Mouse (Mus musculus) midbrain, embryonic 16.5 days (tissue): ENCODE results near the gene Pecr. TPM values are rescaled to one million over a fixed set of nuclear protein-coding genes. Genes with fewer than 3 reads are reported as not detected.
A peak's percentile ranks its signal among the peaks of the same experiment; 100 is the strongest.

ENCODE experiments used
- ATAC-seq: fragments of 200-750 bp; cut with Nextera tagmentation; 2 replicates; pipeline ENCODE4 v1.8.0; 2017; ENCODE audit warnings: moderate TSS enrichment
- H3K27ac ChIP-seq: fragments of 300-500 bp; sonication (generic); 2 replicates; pipeline ENCODE4 v1.5.1; 2014; ENCODE audit warnings: mild to moderate bottlenecking, low read length, mixed read lengths
- H3K27me3 ChIP-seq: fragments of 300-500 bp; sonication (generic); 2 replicates; pipeline ENCODE4 v1.6.1; 2014; ENCODE audit warnings: low read depth, low read length, mixed read lengths; ENCODE audit not compliant: control insufficient read depth, insufficient read depth
- H3K36me3 ChIP-seq: fragments of 300-500 bp; sonication (generic); 2 replicates; pipeline ENCODE4 v1.6.1; 2014; ENCODE audit warnings: mild to moderate bottlenecking, low read length, moderate library complexity, mixed read lengths; ENCODE audit not compliant: control insufficient read depth, insufficient read depth
- H3K4me1 ChIP-seq: fragments of 300-500 bp; sonication (generic); 2 replicates; pipeline ENCODE4 v1.6.1; 2014; ENCODE audit warnings: mild to moderate bottlenecking, low read length, mixed read lengths; ENCODE audit not compliant: control insufficient read depth, insufficient read depth
- H3K4me2 ChIP-seq: fragments of 300-500 bp; sonication (generic); 2 replicates; pipeline ENCODE4 v1.6.1; 2014; ENCODE audit warnings: mild to moderate bottlenecking, low read length, mixed read lengths
- H3K4me3 ChIP-seq: fragments of 300-500 bp; sonication (generic); 2 replicates; pipeline ENCODE4 v1.5.1; 2014; ENCODE audit warnings: low read depth, mild to moderate bottlenecking, low read length, moderate library complexity, mixed read lengths
- H3K9ac ChIP-seq: fragments of 300-500 bp; sonication (generic); 2 replicates; pipeline ENCODE4 v1.6.1; 2014; ENCODE audit warnings: low read depth, low read length, mixed read lengths
- H3K9me3 ChIP-seq: fragments of 300-500 bp; sonication (generic); replicated peaks from 2 replicates; pipeline ENCODE4 v1.6.1; 2014; ENCODE audit warnings: mild to moderate bottlenecking, low read length, mixed read lengths; ENCODE audit not compliant: control insufficient read depth, poor library complexity, severe bottlenecking
- WGBS: fragments of 180-500 bp; shearing (Covaris S2); extraction: QIAGEN DNeasy Blood & Tissue Kit; methylation state at CpG from one replicate; pipeline ENCODE4 v1.1.7; 2014; 5-methylcytosine and 5-hydroxymethylcytosine counted together
- polyA plus RNA-seq: library from polyadenylated mRNA; unstranded; fragments of >200 nt; fragmentation: Nextera tagmentation; extraction: Ambion mirVana; gene quantifications from 2 replicates; pipeline ENCODE4 v1.2.1, GENCODE M21; 2015

Pecr gene
- 5.9 and 8.3 TPM in 2 replicates for polyA plus RNA-seq

DNA sequence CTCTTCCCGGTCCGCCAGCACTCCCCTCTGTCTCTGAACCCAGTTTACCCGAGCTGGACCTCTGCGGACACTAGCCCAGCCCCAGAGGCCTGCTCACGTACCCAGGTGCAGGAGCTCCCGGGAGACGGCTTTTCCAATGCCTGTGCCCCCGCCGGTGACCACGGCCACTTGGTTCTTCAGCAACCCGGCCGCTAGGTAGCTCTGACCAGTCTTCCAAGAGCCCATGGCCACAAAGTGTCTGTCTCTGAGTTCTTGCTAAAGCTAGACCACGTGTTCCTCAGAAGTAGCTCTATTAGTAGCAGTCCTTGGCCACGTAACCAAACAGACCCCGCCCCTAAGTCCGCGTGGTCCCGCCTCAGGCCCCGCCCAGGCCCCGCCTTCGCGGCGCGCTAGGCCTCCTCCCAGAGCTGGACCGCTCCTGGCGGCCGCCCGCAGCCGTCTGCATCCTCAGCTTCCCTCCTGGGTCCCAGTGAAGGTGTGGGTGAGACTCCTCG, at the start of gene Pecr, which contains the start of gene Tmem169:
Pecr (minus strand) TSS at position 323 of the 494 bp plus-strand sequence.
Tmem169 (plus strand) TSS at position 378 of the 494 bp plus-strand sequence.
- peak within 1 kb of the TSS; percentile 73 for H3K9ac ChIP-seq
- H3K4me1 ChIP-seq = peaks cover 22% of the 10 kb centered on the region
- H3K9me3 ChIP-seq = no peaks in the 10 kb centered on the region
- ATAC-seq = peak; percentile 98
- H3K36me3 ChIP-seq = no peaks in the 10 kb centered on the region
- H3K27me3 ChIP-seq = no peaks in the 10 kb centered on the region
- peak within 1 kb of the TSS; percentile 91 for H3K4me2 ChIP-seq
- WGBS = under 1% methylated on average over 30 of the region's 30 CpGs
- H3K27ac ChIP-seq = peak within 1 kb of the TSS; percentile 85
- H3K4me3 ChIP-seq = peak within 1 kb of the TSS; percentile 52

DNA sequence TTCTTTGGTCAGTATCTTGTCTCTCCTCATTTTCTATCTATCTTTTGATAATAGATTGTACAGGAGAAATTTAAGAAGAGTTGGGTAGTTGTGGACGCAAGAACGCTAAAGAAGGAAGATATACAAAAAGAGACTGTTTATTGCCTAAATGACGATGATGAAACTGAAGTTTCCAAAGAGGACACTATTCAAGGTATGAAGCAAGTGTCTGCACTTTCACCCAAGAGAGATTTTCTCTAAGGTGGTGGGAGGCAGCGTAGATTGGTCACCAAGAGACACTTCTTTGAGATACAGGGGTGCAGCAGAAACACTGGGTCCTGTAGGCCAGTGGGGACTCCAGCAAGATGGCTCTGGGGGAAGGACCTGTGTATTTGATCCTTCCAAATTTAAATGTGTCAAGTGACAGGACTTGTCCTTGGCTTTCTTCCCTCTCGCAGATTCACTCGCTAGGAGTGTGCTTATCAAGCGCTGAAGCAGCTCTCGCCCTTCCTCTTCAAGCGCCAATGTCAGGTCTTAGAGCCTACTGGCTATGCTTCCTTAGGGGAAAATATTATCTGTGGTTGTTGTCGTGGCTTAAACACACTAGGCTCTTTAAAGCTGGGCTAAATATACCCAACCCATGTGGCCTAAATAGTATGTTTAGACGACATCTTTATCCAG, 42.2 kb upstream of the Pecr start:
- no peak overlapping the region for H3K4me3 ChIP-seq
- no peak for ATAC-seq
- no peaks in the 10 kb centered on the region for H3K9me3 ChIP-seq
- H3K4me1 ChIP-seq = no peaks in the 10 kb centered on the region
- H3K27ac ChIP-seq = no peak overlapping the region
- 96% methylated on average over 11 of the region's 11 CpGs for WGBS
- H3K9ac ChIP-seq = no peak overlapping the region
- H3K36me3 ChIP-seq = peaks cover 13% of the 10 kb centered on the region; the same call in 1 of the 2 replicates
- no peak overlapping the region for H3K4me2 ChIP-seq
- H3K27me3 ChIP-seq = no peaks in the 10 kb centered on the region

DNA sequence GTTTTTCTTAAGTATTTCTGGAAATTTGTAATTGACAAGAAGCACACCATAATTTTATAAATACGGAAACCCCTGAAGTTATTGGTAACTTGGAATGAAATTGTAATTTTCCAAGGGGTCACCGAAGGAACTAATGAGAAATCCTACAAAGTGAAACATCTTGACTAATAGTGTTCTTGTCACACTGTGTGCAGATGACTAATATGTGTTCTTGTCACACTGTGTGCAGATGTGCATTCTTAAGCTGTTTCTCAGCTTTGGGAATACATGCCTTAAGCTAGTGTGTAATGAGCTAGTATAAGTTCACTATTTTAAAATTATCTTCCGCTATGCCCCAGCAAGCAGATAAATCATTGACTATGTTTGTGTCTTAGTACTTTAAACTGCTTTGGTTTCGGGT, 39.1 kb upstream of the Pecr start:
- 95% methylated on average over 4 of the region's 4 CpGs for WGBS
- Histone ChIP-seq H3K9me3 (no peaks in the 10 kb centered on the region), H3K4me2 (no peak overlapping the region), H3K4me1 (no peaks in the 10 kb centered on the region), H3K9ac (no peak overlapping the region), H3K4me3 (no peak overlapping the region), H3K27me3 (no peaks in the 10 kb centered on the region), H3K36me3 (peaks cover 18% of the 10 kb centered on the region; the same call in 1 of the 2 replicates), H3K27ac (no peak overlapping the region)
- no peak for ATAC-seq

DNA sequence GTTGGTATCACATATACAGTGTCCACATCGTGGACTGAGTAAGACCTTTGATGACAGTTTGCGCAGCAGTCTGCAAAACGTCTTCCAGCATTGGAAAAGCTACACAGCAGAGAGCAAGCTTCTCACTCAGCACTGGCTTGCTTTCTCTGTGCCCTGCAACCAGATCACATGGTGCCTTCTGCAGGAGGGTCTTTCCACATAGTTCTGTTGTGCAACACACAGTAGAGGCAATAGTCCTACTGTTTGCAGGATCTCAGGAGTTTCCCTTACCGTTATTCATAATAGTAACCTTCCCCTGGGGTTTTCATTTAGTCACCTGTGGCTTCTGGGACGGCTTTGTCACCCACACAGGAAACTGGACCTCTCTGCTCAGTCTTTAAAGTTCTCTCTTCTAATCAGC, 36.6 kb upstream of the Pecr start:
- Histone ChIP-seq H3K36me3 (peaks cover 7% of the 10 kb centered on the region; the same call in 1 of the 2 replicates), H3K4me3 (no peak overlapping the region), H3K4me2 (no peak overlapping the region), H3K27me3 (no peaks in the 10 kb centered on the region), H3K4me1 (no peaks in the 10 kb centered on the region), H3K27ac (no peak overlapping the region), H3K9ac (no peak overlapping the region), H3K9me3 (no peaks in the 10 kb centered on the region)
- no peak for ATAC-seq
- 89% methylated on average over 5 of the region's 5 CpGs for WGBS

DNA sequence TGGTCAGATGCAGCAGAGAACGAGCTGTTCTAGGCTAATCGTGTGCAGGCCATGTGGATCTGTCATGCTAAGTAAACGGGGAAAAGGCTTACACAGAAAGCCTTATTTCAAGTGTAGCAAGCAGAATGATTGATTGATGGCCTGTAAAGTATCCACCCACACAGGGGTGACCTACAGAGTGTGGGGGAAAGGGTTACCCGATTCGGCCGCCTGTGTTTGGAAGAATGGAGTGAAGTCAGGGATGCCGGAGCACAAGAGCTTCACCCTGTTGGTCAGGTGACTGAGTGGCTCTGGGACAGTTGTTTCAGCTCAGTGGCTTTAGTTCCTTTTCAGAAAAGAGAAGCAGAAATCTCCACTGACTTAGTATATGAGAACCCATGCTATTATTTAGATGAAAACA, 32.8 kb upstream of the Pecr start:
- no peaks in the 10 kb centered on the region for H3K27me3 ChIP-seq
- H3K9ac ChIP-seq = no peak overlapping the region
- no peaks in the 10 kb centered on the region for H3K9me3 ChIP-seq
- H3K36me3 ChIP-seq = peaks cover 7% of the 10 kb centered on the region; the same call in 1 of the 2 replicates
- H3K4me1 ChIP-seq = no peaks in the 10 kb centered on the region
- H3K4me3 ChIP-seq = no peak overlapping the region
- H3K27ac ChIP-seq = no peak overlapping the region
- 83% methylated on average over 7 of the region's 7 CpGs for WGBS
- no peak overlapping the region for H3K4me2 ChIP-seq
- no peak for ATAC-seq

DNA sequence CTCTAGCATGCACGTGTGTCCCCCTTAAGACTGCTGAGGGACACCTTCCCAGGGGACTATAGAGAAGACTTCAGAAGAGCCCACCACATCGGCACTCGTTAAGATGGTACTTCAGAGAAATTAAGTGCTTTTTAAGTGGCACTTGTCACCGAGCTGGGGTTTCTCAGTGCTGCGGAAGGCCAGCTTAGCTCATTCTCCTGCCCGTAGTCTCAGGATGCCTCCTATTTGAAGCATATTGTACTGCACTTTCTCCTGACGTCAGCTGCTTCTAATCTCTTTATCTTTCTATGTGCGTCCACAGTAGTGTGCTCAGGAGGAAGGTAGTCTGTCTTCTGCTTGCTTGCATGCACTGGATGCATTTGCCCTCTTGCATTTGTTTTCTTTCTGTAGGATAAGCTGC, 32.3 kb upstream of the Pecr start:
- Histone ChIP-seq H3K4me3 (no peak overlapping the region), H3K9me3 (no peaks in the 10 kb centered on the region), H3K36me3 (peaks cover 7% of the 10 kb centered on the region; the same call in 1 of the 2 replicates), H3K4me1 (no peaks in the 10 kb centered on the region), H3K27ac (no peak overlapping the region), H3K4me2 (no peak overlapping the region), H3K9ac (no peak overlapping the region), H3K27me3 (no peaks in the 10 kb centered on the region)
- 57% methylated on average over 8 of the region's 8 CpGs for WGBS
- ATAC-seq = peak; percentile 36; the same call in 1 of the 2 replicates

DNA sequence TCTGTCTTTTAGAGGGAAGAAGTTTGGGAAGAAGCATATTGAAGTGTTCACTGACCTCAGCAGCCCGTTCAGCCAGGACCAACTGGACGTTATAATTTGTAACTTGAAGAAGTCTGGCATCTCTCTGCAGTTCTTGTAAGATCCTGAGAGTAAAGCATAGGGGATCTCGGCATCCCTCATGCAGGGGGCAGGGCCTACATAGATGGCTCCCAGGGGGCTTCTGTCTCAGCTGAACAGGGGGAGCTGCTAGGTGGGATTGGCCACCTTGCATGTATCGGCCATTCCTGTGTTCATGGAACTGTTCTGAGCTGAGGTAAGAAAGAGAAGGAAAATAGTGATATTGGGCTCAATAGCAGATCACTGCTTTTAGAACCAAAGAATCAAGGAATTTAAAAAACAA, 31.3 kb upstream of the Pecr start:
- ATAC-seq = no peak
- peaks cover 6% of the 10 kb centered on the region; the same call in 1 of the 2 replicates for H3K36me3 ChIP-seq
- no peaks in the 10 kb centered on the region for H3K27me3 ChIP-seq
- no peak overlapping the region for H3K4me2 ChIP-seq
- no peak overlapping the region for H3K9ac ChIP-seq
- H3K4me3 ChIP-seq = no peak overlapping the region
- 91% methylated on average over 4 of the region's 4 CpGs for WGBS
- H3K27ac ChIP-seq = no peak overlapping the region
- no peaks in the 10 kb centered on the region for H3K4me1 ChIP-seq
- H3K9me3 ChIP-seq = no peaks in the 10 kb centered on the region

DNA sequence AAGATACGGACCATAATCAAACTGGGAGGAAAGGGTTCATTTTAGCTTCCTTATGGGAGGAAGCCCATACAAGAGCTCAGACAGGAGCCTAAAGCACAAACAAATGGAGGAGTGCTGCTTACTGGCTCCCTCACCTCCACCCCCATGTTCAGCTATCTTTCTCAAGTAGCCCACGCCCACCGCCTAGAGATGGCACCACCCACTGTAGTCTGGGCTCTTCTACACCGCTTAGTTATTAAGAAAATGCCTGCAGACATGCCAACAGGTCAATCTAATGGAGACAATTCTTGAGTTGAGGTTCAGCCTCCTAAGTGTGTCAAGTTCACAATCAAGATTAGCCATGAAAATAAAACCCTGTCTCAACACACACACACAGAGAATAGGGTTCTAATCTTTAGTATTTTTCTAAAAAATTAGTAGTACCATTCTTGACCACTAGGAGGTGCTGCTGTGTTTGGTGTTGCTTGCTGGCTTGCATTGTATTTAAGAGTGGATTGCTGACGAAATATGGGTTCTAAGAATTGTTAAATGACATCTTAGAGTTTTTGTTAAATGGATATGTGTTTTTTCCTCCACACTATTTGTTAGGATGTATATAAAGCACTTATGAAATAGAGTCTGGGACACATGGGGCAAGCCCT, 29.4 kb upstream of the Pecr start:
- Histone ChIP-seq H3K36me3 (no peaks in the 10 kb centered on the region), H3K9me3 (no peaks in the 10 kb centered on the region), H3K9ac (no peak overlapping the region), H3K4me3 (no peak overlapping the region), H3K27me3 (no peaks in the 10 kb centered on the region), H3K4me1 (no peaks in the 10 kb centered on the region), H3K4me2 (no peak overlapping the region), H3K27ac (no peak overlapping the region)
- ATAC-seq = no peak
- WGBS = 72% methylated on average over 5 of the region's 5 CpGs
